Mouse (Mus musculus): ENCODE results near the gene Usp48.

GRCm38 (mm10) chr4:137659541-137659940 is 66.0 kb downstream of the Usp48 start:
- TF ChIP-seq CTCF (IDR thresholded peaks at IDR 0.05; ENCODE audit: low read depth) (no peak), EP300 (IDR thresholded peaks at IDR 0.05; ENCODE audit: low read depth) (no peak)

Data from liver, postnatal 0 days (tissue).